Mouse (Mus musculus) retina, embryonic 14.5 days (tissue): ENCODE measurements around the gene Psmb11.
"Not testable (repeated sequence)": the region's sequence is repeated elsewhere in the genome, so short reads cannot be mapped to it uniquely, and the experiment has no call there.

Source experiments
- DNase-seq: peaks from one replicate; pipeline ENCODE4 v3.0.0-alpha.2; 2015; ENCODE audit warnings: low spot score

Gene Psmb11

DNA sequence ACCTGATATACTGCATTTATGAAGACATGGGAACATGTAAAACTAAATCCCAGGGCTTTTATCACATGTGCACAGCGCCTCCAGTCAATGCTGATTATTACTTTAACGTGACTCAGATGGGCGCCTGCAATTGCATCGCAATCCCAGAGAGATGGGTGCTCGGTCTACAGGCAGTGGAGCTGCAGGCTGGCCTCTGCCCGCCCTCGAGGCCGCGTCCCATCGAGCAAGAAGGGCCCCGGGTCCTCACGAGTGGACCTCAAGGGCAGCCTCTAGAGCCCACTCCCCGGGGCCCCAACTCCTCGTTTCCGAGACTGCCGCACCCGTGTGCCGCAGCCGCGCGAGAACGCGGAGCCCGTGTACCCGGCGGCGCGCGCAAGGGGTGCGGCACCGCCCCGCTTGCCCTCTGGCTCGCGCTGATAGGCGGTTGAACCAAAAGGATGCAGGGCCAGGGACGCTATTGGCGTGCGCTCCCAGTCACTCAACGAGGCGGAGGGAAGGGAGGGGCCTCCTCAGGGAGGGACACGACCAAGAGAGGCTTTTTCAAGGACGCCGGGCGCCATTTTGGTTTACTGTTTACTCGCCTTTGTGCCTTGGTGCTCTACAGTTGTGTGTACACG, 18.1 kb upstream of the Psmb11 start:
- peak; percentile 97 for DNase-seq

DNA sequence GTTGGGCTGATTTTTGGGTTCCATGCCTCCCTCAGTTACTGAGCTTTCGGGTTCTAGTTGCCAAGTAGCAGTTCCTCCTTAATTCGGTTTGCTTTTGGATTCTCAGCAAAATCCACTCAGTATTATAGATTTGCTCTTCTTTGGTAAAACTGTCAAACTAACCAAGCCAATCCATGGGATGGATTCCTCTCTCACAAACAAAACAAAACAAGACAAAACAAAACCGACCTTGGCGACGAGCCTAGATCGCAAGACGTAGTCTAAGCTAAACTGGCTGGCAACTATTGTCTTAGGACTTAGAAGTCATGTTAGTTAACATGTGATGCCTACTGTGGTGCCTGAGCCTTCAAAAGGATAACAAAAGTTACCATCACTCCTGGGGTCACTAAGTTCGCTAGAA, 17.5 kb upstream of the Psmb11 start:
- no peak for DNase-seq

DNA sequence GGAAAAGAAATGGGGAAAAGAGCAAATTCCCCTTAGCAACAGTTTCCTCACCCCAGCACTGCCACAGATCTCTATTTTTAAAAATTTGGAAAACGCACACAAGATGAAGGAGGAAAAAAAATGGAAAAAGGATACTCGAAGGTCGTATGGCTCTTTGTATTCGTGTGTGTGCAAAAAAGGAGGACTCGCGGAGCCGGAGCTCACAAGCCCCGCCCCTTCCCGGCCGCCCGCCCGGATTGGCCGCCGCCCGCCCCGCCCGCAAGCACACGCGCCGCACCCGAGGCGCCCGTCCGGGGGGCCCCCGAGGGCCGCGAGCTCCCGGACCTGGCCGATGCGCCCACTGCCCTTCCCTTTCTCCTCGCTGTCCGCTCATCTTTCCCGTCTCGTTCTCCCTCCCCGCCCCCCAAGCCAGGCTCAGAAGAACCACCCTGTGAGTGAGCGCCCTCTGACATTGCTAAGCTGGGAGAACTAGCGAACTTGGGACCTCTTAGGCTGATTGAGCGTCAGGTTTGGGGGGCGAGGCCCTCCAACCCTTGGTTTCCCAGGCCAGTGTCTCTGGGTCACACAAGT, 15.4 kb upstream of the Psmb11 start, which contains the start of gene 4931414P19Rik:
4931414P19Rik (minus strand) TSS at position 242 of the 570 bp plus-strand sequence.
- peak; percentile 80 for DNase-seq

DNA sequence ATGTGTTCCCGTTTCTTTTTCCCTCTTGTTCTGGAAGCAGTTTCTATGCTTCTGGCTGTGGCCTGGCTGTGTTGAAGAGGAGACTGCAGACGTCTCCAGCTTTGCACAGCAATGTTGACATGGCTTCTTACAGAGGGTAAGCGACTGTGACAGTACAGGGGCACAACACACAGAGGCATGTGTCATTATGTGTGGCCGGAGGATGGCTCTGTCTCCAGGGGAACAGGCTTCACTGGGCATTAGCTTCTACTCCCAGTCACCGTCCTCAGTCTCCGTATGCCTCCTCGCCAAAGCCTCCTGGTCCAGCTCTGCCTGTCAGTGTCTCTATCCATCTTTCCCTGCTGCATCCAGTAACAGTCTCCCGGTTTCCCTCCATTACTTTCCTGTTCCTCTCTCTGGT, 14.0 kb upstream of the Psmb11 start:
- DNase-seq = peak; percentile 53

DNA sequence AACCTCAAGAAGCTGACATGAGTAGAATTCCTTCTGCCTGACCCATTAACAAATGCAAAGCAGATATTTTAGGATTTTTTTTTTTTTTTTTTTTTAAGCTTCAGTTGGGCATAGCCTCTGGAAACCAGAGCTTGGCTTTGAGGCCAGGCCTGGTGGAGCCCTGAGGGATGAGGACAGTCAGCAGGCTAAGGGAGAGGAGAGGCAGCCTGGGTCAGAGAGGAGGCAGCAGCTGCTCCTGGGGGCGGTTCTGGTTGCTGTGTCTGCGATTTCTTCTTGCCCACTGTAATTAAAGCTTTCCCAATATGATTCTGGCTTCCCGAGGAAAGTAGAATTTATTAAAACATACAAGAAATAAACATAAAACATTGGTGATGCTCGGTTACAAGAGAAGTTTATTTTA, 12.0 kb upstream of the Psmb11 start:
- no peak for DNase-seq

DNA sequence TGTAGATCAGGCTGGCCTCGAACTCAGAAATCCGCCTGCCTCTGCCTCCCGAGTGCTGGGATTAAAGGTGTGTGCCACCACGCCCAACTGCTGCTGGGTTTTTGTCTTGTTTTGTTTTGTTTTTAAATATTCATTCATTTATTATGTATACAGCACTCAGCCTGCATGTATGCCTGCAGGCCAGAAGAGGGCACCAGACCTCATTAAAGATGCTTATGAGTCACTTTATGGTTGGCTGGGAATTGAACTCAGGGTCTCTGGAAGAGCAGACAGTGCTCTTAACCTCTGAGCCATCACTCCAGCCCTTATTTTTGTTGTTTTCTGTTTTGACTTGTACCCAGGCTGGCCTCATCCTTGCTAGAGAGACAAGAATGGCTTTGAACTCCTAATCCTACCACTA, 11.3 kb upstream of the Psmb11 start:
- peak; percentile 62 for DNase-seq

DNA sequence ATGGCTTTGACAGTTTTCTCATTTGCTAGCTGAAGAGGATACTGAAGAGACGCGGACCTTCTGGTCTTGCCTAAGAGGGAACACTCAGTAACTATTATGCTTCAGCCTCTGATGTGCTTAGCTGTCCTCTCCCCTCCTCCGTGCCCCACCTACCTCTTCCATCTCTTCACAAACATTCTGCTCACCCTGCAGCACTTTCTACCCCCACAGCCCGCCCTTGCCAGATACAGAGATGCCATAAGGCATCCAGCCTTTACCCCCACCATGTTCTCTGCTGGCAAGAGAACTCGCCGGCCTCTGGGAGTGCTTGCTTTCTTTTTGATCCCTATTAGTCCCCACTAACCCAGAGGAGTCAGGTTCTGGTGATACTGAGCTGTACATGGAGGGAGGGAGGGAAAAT, 10.6 kb upstream of the Psmb11 start:
- DNase-seq = no peak

DNA sequence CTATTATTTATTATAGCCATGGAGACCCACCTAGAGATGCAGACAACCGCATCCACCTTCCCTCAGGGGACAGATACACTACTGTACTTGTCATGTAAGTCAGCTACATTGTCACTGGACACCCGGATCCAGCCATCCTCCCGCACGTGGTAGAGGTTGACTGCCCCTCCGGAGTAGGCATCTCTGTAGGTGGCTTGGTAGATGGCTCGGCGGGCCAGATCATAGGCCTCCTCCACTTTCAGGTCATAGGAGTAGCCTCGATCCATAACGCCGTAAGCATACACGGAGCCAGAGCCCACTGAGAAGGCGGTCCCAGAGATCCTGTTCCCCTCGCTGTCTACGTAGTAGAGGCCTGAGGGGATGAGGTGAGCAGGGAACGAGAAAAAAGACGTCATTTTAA, 7.1 kb upstream of the Psmb11 start:
- DNase-seq = not testable (repeated sequence)

DNA sequence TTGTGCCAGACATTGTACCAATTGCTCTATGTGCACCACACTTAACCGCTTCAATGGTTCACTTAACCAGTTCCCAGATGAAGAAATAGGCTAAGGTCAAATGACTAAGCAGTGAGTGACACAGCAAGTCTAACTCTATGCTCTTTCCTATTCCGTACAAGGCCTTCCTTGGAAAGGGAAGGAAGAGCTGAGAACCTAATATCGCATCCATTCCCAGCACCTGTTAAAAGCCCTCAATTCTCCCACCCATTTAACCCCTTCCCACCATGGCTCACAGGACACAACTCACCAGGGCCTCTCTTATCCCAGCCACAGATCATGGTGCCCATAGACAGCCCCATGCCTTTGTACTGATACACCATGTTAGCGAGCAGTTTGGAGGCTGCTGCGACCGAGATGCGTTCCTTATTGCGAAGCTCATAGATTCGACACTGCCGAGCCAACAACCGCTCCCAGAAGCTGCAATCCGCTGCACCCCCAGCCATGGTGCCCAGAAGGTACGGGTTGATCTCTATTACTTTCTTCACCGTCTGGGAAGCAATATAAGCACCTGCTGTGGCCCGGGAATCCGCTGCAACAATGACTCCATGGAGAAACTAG, 4.9 kb upstream of the Psmb11 start:
- DNase-seq = no peak

DNA sequence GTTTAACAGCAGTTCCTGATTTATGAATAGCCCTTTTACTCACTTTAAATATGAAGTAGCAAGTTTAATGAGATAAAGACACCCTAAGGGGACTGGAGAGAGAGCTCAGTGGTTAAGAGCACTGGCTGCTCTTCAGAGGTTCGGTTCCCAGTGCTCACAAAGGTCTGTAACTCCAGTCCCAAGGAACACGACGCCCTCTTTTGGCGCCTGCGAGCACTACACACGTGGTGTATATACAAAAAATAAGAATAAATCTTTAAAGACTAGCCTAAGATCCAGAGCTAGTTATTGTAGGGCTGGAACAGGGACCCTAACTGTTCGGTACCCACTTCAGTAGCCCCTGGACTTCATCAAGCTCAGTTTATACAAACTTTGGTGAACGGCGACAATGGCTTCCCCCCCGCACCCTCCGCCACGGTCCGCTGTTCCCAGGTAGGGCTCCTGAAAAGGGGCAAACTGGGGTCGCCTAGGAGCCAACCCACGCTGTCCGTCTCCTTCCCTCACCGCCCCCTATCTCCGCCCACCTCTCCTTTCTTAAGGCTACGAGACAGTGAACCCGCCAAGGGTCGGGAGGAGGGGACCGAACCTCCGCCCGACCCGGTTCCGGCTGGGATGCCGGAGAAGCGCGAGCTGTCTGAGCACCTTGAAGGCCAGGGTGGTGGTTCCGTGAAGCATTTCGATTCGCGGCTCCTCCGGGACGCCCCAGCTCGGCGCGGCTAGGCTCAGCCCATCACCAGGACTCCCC, 3.9 kb upstream of the Psmb11 start:
- peak; percentile 46 for DNase-seq

DNA sequence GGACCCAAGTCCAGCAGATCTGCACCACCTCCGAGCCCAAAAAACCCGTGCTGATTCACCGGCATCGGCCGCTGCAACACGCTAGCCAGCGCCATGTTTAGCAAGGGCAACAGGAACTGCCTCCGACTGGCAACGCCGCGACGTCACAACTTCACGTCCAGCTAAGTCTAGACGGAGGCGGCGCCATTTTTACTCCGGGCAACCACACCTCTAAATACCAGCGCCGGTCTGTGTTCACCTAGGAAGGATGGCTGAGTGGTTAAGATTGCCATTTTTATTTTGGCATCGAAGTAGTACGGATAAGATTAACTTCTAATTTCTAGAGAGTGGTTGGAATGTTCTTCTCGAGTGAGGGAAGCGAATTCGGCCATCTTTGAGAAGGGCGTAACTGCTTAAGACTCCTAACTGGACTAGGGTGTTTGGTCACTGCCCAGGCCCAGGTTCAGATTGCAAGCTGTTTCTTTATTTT, 3.3 kb upstream of the Psmb11 start, which contains the start of gene Psmb5:
Psmb5 (minus strand) TSS at position 126 of the 469 bp plus-strand sequence.
- peak; percentile 93 for DNase-seq

DNA sequence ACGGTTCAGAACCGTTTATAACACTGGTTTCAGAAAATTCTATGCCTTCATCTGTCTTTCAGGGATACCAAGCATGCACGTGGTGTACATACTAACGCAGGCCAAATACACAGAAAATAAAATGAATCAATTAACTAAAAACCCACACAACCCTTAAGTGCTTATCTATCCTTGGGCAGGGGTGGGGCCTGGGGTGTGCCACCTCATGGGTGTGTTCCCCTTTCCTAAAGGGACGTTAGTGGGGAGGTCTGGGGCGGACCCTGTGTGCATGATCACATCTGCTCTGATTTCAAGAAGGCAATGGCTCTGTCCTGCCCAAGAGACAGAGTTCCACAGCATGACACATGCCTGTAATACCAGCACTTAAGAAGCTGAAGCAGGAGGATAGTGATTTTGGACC, 2.1 kb downstream of the Psmb11 start:
- no peak for DNase-seq

DNA sequence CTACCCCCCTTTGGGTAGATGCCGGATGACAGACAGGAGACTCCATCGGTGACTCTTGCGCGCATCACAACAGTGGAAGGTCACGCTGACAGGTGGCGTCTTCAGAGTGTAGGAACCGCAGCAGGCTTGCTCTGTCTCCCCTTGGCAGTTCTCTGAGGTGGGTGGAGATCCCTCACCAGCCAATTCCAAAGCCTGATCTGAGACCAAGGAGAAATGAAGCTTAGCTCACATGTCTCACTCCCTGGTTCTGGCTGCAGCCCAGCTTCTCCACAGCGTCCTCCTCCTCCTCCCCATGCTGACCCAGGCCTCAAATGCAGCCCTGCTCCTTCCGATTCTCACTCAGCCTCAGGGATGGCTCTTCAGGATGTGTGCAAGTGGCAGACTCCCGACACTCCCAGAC, 3.7 kb downstream of the Psmb11 start:
- DNase-seq = no peak

DNA sequence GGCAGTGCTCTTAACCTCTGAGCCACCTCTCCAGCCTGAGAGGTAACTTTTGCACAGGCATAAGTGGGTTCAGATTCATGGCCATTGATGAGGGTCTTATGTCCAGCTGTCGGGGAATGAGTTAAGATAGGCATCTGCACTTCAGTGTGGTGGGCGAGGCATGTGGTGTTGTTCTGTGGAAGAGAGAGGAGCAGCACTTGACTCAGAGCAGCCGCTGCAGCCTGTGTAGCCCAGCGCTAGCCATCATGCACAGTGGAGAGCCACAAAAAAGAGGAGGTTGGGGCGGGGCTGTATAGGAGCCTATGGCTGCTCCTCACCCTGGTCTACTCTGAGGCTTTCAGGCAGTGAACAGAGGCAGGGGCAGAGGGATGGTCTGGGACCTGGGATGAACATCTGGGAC, 6.9 kb downstream of the Psmb11 start:
- no peak for DNase-seq

DNA sequence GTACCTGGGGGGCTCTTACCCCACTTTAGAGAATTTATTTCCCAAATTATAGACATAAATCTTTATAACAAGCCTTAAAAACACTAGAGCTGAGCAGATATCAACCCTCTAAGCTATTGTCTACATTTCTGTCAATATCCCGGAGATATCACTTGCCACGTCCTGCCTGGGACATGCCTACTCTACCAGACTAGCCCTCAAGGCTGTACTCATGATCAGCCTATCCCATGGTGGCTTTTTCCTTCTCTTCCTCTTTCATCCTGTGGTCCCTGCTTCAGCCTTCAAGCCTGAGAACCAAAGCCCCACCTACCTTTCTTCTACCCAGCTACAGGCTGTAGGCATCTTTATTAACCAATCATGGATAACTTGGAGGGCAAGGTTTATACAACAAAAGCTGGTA, 8.6 kb downstream of the Psmb11 start:
- no peak for DNase-seq

DNA sequence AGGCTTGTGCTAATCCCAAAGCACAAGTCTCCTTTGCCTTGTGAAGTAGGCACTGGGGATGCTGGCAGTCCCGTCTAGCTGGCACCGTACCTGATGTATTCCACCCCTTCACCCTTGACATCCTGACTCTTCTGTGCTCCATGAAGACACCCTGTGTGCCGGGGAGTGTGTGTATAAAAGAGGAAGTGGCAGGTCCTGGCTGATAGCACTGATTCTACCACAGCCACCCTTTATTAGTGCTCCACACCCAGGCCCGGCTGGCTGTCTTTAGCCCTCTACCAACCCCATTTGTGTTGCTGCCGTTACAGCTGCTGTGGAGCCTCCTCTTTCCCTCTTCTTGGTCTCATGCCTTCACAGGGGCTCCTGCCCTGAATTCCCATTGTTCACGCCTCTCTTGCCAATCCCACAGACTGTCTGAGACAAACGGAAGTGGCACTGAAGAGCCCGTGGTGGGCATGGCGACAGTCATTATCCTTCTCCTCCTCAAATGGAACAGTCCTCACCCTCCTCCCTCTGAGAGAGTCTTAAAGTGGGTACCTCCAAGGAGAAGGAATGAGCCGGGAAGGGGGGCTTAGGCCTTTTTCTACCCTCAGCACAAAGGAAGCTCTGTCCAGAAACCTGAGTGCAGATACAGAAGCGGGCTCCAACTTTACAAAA, 9.5 kb downstream of the Psmb11 start:
- DNase-seq = no peak

DNA sequence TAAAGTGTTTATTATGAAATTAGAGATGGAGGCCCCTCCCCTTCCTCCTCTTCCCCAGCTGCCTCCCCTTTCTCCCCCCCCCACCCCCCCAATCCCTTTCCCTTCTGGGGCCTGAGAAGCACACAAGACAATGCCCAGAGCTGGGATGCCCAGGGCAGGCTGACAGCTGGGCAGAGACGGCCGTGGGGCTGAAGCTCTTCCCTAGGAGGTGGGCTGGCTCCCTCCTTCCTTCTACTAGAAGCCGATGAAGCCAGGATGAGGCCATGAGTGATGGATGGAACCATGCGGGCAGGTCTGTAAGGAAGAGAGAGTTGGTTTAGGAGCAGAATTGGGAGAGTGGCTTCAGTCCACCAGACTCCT, 10.0 kb downstream of the Psmb11 start:
- no peak for DNase-seq

DNA sequence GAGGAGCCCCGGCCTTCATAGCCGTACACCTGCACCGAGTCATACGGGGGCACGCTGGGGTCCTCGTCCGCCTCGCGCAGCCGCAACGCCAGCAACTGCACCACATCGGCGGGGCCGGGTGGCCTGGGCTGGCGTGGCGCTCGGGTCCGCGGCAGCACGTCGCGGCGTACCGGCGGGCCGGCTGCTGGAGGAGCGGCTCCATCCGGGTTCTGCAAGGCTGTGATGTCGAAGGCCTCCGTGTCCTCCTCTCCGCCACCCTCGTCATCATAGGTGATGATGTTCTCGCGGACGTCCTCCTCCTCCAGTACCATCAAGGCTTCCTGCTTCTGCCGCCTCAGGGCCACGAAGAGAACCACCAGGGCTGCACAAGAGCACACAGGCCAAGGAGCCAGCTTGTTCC, 11.0 kb downstream of the Psmb11 start:
- no peak for DNase-seq

DNA sequence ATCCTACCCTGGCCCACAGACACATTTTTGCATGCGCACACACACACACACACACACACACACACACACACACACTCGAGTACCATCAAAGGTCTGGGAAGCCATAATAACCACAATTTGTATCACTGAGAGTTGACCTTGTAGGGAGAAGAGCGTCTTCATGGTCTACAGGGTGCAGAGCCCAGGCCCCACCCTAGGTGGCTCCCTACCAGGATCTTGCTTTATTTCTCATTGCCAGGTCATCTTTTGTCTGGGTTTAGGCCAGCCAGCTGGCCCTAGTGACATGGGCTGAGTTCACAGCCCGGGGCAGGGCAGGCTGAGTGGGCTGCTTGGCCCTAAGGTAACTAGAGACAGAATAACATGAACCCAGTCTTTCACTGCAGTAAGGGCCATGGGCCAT, 12.9 kb downstream of the Psmb11 start:
- DNase-seq = peak; percentile 47

DNA sequence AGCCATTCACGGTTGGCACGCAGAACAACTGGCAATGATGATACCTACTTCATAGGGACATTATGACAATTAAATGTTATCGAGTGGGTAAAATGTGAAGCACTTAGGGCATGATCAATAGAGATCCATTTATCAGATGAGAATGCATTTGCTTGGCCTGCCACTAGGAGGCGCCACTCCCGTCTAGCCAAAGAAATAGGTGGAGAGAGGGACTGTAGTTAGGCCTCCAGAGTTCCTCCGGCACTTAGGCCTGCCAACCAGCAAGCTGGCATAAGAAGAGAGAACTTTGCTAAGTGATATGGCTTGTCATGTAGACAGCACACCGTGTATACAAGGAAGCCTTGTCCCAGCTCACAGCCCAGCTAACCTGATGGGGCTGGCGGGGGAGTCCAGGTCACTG, 15.7 kb downstream of the Psmb11 start:
- peak; percentile 77 for DNase-seq

DNA sequence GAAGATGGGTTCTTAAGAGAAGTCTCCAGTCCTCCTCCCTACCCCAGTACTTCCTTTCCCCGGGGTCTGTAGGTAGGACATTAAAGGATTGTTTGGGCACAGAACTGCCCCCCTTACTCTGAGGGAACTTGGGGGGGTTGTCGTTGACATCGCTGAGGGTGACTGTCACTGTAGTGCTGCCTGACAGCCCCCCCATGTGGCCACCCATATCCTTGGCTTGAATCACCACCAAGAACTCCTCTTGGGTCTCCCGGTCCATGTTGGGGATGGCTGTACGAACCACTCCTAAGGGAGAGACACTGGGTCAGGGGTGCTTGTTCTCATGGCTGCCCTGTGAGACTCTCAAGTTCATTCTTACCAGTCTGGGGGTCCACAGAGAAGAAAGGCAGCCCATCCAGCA, 17.0 kb downstream of the Psmb11 start:
- DNase-seq = no peak

DNA sequence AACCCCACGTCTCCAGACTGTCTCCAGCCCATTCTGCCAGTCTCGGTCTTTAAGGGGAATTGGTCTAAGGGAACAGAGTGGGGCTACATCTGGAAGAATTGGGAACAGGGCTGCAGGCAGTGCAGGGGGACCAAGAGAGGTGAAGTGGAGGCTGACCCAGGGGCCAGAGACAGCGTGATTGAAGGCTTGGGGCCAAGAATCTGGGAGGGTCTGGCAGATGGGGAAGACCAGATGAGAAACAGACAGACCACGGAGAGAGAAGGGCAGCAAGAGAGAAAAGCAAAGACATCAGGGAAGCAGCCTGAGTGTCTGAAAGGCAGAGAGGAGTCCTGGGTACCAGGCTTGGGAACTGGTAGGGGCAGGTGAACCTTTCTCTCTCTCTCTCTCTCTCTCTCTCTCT, 18.9 kb downstream of the Psmb11 start:
- DNase-seq = no peak

DNA sequence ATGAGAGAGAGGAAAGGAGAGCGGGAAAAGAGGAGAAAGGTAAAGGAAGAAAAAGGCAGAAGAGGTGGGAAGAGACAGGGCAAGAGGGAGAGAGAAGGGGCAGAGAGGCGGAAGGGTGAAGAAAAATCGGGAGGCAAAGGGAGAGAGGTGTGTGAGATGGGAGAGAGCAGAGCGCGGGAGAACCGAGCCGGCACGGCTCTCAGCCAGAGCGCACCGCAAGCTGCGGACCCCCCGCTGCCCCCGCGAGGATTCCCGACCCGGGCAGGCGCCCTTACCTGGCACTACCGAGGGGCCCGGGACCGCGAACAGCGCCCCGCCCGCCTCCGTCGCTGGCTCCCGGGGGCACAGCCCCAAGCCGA, 19.7 kb downstream of the Psmb11 start, which contains the start of gene Gm17606:
Gm17606 (plus strand) TSS at position 7 of the 359 bp plus-strand sequence.
- no peak for DNase-seq
